Mouse (Mus musculus) 3T3-L1 (cell line): ENCODE results near the gene Fmn2.

ENCODE experiments used
- DNase-seq: peaks from one replicate; pipeline ENCODE4 v3.0.0-alpha.2; 2015; ENCODE audit warnings: low read depth, low spot score

Fmn2 gene

DNA sequence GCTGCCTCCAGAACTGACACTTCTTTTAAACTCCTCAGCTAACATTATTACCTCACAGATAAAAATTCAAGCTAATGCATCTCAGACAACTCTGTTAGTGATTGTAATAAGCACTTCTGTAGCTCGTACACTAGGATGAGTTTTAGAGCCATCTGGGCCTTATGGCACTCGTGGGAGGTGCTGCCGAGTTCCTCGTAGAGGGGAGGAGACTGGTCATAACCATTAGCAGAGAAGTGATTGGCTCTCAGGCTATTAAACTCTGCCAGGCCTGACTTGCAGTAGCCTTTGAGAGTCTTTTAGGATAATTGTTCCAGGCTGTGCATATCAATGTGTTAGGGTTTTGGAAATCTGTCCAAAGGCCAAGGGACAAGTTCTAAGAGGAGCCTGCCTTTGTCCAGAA, 55.6 kb downstream of the Fmn2 start:
- no peak for DNase-seq

DNA sequence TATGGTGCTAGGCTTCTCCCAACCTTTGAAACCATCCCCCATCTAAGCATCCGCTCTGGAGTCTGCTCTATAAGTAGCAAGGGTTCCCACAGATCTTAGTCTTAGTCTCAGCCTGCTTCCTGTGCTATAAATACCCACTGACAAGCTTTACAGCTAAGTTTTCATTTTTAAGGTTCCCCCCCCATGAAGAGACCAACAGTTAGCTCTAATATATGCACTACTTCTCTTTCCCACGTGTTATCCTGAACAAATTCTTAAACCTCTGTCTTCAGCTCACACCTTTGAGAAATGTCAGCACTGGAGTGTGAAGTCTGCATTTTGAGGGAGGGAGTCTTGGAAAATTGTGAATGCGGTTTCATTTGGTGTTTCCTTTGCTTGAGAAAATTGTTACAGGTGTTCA, 56.2 kb downstream of the Fmn2 start:
- DNase-seq: no peak

DNA sequence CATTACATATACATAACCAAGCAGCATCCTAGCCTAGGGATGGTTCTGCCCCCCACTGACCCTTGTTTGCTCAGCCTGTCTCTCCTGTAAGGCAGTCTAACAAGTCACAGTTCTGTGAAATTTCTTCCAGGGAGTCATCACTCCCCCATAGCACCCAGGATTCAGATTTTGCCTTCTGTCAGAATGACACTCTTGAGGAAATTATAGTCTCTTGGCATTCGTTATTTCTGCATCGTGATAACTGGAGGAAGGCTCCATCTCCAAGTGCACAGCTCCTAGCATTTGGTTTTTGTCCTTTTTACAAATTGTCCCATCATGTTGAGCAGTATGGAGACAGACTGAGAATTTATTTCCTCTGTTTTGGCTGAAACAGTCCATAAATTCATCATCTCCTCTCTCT, 56.9 kb downstream of the Fmn2 start:
- no peak for DNase-seq

DNA sequence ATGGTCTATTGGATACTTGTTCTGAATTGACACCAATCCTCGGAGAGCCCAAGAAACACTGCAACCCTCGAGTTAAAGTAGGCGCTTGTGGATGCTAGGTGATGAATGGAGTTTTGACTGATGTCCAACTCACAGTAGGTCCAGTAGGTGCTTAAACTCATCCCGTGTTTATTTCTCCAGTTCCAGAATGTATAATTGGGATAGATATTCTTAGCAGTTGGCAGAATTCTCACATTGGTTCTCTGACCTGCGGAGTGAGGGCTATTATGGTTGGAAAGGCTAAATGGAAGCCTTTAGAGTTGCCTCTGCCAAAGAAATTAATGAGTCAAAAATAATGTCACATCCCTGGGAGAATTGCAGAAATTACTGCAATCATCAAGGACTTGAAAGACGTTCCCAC, 62.9 kb downstream of the Fmn2 start:
- DNase-seq: no peak

DNA sequence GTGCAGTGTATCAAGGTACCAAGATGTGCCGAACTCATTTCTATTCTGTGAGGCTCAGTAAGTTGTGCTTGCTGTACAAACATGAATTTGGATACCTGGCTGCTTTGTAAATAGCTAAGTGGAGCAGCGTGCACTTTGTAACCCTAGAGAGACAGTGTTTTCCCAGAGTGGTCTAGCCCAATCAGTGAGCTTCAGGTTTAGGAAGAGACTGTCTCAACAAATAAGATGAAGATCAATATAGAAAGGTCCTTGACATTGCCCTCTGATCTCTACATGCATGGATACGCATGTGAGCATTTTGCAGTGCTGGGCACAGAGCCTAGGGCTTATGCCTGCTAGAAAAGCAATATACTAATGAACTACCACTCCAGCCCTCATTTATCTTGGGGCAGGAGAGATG, 67.0 kb downstream of the Fmn2 start:
- DNase-seq: no peak

DNA sequence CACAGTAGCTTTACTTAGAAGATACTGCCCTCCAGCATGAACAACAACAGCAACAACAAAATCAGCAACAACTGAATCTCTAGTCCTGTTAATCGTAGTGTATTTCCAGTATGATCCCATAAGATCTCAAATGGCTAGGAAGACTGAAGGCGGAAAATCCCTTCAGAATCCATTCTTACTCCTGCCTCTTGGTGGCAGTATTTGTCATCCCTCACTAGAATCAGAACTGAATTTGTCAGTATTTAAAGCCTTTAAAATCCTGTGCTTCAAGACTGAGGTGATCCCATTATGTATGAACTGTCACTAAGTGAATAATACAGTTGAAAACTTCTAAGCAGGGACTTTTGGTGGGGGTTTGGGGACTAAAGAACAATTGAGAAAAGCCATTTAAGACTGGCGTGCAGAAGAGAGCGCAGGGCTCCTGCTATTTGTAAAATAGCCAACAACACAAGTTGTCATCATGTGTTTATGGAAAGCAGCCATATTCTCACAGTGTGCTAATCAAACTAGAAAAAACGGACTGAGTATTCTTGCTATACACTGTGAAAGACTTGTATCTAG, 90.9 kb downstream of the Fmn2 start:
- peak; percentile 68 for DNase-seq

DNA sequence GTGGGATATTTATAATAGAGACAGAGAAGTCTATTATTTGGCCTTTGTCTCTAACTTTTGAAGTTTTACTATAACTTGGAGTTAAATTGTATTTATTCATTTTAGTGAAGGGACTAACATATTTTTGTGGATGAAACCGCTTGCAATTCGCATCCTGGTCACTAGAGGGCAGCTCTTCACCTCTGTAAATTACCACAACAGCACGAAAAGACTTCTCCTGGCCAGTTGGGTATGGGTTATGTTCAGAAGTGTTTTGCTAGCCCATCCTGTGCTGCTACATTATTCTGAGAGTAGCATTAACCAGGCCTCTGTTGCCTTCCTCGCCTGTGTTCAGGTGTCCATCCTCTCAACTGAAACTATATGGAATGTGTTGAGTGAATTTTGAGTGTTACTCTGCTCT, 93.4 kb downstream of the Fmn2 start:
- DNase-seq: peak; percentile 85

DNA sequence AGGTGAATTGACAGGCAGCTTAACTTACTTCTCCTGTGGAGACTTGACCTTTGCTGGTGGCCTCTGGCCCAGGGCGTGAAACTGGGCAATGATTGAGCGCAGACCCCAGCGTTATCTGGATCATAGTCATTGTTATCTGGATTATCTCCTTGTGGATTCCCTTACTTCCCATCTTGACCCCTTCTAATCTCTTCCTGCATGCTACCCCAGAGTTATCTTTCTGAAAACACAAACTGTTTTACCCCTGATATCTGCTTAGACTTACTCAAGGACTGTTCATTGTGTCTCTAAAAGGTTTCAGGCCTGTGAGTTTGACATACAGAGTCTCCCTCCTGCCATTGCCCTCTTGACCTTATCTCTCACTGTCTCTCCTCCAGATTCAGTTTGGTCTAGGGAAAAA, 95.9 kb downstream of the Fmn2 start:
- DNase-seq: no peak

DNA sequence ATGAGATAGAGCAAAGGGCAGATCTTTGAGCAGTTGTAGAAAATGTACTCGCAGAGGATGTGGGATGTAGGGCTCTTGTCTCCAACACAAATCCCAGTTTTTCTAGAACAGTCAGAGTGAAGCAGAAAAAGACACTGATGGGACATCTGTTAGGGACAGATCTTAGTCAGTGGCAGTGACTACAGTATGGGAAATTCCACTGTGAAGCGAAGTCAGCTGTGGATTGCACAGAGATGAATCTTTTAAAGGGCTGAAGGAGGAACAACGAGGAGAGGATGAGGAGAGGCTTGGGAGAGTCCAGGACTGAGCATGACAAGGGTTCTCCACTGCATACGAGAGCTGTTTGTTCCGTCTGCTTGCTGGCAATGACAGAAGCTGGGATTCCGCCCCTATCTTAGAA, 96.6 kb downstream of the Fmn2 start:
- no peak for DNase-seq

DNA sequence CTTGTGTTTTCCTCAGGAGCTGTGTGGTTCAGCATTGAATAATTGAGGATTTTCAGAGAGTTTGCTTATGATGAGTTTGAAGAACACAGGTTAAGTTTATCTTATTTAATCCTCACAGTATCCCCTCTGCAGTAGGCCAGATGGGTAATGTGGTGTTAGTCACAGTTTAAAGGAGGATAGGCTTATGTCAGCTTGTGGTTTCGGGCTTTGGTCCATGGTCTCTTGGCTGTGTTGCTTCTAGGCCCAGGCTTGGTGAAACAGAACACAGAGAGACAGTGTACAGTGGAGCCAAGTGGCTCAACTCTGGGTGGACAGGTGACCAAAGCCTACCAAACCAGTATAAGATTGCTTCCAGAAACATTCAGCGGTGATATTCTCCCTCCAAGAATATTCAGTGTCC, 98.4 kb downstream of the Fmn2 start:
- DNase-seq: peak; percentile 63

DNA sequence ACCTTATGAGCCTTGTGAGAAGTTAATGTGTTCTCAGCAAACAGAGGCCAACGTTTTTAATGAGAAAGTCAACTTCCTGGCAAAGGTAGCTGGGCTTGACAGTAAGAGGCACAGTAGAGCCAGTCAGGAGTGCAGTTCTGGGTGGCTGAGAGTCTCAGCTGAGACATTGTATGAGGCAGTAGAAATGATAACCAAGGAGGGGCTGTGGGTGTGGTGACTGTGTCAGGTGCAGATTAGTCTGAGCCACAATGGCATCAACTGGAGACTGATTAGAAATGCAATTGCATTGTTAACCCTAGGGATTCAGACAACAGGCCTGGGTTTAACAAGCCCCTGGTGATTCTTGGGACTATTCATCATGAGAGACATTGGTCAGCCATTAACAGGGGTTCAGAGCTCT, 99.0 kb downstream of the Fmn2 start:
- DNase-seq: no peak

DNA sequence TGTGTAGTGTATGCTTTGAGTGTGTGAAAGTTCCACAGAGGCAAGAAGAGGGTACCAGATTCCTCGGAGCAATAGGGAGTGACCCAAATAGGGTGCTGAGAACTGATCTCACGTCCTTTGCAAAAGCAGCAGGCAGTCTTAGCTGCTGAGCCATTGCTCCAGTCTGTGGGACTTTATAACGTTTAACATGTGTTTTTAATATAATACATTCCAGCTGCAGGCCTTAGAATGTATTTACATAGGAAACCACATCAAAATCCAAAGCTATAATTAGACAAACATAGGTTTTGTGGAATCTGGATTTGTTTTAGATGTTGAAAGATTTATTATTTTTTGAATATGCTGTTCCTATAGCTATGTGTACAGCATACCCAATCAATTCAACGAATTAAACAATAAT, 115.7 kb downstream of the Fmn2 start:
- peak; percentile 56 for DNase-seq

DNA sequence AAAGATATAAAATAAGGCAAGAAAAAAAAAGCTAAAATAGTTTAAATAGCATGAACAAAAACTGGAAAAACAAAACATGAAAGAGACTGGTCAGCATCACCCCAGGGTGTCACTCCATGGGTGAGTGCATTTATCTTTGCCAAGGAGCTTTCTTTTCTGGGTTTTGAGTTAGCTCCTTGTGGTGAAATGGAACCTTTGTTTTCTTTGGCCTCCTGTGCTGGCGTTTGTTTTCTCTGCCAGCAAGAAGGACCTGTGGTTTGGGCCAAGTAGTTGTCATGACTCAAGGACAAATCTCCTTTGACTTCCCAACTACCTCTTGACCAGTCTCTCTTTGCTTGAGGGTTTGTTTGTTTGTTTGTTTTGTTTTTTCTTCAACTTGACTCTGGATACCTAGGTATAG, 119.9 kb downstream of the Fmn2 start:
- DNase-seq: peak; percentile 68

DNA sequence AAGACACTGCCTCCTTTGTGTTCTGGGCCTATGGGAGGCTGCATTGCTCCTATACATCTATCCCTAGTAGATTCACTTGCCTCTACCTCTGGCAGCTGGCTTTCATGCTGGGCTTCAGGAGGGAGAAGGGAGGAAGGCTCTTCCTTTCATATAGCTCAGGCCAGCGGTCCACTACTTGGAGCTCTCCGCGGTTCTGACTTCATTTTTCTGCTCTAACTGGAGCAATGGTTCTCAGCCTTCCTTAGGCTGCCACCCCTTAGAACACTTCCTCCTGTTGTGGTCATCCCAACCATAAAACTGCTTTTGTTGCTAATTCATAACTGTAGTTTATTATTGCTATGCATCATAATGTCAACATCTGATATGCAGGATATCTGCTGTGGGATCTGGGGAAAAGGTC, 121.4 kb downstream of the Fmn2 start:
- peak; percentile 60 for DNase-seq

DNA sequence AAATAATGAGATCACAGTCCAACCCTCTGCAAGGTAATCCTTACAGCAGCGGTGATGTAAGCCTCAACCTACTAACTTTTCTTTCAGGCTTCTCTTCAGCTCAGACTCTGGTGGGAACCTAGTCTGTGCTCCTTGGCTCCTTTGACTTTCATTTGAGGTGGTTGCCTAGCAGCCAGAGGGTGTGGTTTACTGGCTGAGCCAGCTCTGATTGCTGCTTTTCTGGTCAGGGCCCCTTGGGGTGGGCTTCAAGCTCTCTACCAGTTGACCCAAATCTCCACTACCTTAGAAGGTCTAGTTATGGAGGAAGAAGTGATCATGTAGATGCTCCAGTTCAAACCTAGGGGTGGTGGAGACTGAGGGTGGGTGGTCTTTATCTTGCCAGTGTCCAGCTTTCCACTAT, 128.4 kb downstream of the Fmn2 start:
- no peak for DNase-seq

DNA sequence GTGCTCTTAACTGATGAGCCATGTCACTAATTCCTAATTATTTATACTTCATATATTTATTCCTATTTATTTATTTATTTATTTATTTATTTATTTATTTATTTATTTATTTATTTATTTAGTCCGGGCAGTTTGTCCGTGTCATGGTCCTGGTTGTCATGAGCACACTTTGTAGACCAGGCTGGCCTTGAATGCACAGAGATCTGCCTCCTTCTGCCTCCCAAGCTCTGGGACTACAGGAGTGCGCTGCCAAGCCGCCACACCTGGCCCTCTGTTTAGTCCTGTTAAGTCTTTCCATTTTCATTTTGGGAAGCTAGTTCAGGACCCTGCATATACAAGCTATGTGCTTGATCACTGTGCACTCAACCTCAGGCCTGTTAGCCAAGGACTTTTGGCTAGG, 134.7 kb downstream of the Fmn2 start:
- no peak for DNase-seq

DNA sequence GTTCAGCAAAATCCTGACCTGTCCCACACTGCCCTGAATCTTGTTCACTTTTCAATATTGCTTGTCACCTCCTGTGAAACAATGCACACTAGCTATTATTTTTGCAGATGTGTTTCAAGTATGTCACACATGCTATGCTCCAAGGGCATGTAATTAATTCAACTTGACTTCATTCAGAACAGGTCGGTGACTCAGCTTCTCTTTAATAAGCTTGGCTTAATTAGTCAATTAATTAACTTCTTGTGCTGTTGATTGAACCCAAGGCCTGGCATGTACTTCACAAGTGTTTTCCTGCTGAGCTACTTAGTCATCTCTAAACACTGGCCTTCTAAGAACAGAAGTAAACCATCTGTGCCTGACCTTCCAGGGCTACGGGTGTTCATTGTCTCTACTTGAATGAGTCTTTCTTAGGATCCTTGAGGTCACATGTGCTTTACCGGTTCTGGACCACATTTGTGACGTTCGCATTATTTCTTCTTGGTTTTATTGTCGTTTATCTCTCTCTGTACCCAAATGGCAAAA, 136.0 kb downstream of the Fmn2 start:
- DNase-seq: no peak

DNA sequence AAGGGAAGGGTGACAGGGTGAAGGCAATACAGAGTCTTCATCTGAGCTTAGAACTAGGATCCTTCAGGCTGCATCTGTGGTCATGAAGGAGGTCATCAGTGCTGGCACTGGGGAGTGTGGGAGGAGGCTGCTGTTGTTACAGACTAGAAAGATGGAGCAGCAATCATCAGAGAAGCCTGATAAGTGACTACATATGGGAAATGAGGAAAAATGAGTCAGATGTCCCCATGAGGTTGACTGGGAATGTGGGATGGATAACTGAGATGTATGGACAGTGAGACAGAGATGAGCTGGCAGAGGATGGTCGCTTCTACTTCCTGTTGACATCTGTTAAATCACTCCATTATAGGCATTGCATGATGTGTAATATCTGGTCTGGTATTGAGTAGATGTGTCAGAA, 139.3 kb downstream of the Fmn2 start:
- DNase-seq: peak; percentile 78

DNA sequence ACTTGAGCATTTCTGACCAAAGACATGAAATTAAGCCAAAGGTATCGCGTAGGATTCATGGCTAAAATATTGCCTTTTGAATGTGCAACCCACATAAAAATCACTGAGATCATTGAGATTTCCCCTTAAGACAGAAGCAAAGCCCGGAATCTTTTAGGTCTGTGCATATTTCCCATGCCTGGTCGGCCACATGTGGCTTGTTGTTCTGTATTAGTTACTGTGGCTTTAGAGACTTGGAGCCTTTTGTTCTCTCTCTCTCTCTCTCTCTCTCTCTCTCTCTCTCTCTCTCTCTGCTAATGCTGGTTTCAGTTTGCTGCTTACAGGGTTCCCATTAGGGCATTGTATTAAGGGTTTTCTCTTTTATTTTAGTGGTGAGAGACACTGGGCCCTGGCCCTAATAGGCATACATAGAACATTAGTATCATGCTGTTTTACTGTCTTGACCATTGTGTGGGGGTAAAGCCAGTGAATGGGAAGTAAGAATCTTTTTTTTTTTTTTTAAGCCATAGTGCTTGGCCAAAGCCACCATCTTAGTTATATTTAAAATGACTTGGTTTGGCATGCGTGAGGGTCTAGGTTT, 141.9 kb downstream of the Fmn2 start:
- DNase-seq: peak; percentile 54

DNA sequence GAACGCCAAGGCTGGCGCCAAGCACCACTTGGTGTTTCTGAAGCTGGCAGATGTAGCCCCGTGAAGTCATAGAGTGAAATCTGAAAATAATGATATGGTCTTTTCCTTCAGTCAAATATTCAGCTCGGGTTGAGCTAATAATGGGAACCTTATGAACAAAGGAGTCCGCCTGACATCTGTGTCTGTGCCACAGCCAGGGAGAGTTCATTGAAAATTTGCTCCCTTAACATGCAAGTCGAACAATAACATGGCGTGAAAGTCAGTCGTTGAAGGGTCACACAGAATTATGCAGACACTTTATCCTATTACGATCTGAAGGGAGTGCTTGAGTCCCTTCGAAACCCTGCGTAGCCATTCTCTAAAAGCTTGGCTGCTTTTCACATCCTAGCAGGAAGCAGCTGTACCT, 147.8 kb downstream of the Fmn2 start:
- DNase-seq: no peak

DNA sequence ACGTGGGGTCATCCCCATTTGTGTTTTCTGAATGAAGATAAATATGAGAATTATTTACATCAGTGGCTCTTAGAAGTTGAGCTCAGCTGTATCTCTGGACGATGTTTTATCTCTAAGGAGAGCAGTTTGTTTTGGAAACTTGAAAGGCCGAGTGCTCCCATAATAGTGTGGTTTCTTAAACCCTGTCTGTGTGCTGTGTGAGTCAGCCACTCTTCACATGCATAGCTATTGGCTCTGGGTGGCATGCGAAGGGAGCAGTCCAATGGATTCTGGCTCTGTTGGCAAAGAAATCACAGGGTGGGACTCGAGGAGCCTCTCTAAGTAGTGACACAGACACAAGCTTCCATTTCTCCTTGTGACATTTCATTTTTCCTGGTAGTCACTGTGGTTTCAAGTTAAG, 152.9 kb downstream of the Fmn2 start:
- peak; percentile 60 for DNase-seq

DNA sequence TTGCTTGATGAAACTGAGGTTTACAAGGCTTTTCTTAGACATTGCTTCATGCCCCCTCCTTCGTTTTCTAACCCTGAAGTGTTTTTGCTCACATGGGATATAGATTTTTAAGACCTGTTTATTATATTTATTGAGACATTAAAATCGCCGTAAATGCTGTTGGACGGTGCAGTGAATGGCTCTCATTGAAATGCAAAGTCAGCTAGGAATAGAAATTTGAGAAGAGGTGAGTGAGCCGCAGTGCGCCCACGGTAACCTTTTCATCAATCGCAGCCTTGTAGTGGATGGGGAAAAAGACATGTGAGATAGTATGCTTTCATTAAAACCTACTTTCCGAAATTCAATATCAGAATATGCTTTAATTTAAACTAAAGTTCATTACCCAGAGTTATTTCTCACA, 153.7 kb downstream of the Fmn2 start:
- no peak for DNase-seq

DNA sequence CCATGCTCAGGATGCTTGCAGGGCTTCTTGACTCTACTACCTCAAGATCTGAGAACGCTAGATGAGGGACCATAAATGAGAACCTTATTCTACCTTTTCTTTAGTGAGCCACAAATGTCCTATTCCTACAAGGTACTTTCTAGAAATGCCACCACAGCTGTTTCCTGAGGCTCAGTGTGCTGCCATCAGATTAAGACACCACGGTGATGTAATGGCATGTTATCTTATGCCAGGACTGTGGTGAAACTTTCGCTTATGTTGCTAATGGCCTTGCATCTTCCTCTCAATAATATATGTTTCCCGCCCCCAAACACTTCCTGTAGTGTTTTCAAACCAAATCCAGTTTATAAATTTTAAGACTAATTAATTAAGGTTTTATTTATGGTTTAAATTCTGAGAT, 154.9 kb downstream of the Fmn2 start:
- DNase-seq: no peak
